Mouse (Mus musculus) cerebellum, adult 2 months (tissue): ENCODE results near the gene Trpm8.

ENCODE experiments used
- CTCF ChIP-seq: fragments of 200-500 bp; IDR thresholded peaks from 2 replicates; pipeline ENCODE4 v1.5.1; 2011; ENCODE audit warnings: low read depth, mild to moderate bottlenecking, control low read depth, low read length, moderate library complexity, borderline replicate concordance; ENCODE audit not compliant: insufficient read depth
- POLR2A ChIP-seq: fragments of 200-500 bp; IDR thresholded peaks from 2 replicates; pipeline ENCODE4 v1.6.1; 2011; ENCODE audit warnings: low read length, control low read depth, borderline replicate concordance; ENCODE audit not compliant: insufficient read depth

DNA sequence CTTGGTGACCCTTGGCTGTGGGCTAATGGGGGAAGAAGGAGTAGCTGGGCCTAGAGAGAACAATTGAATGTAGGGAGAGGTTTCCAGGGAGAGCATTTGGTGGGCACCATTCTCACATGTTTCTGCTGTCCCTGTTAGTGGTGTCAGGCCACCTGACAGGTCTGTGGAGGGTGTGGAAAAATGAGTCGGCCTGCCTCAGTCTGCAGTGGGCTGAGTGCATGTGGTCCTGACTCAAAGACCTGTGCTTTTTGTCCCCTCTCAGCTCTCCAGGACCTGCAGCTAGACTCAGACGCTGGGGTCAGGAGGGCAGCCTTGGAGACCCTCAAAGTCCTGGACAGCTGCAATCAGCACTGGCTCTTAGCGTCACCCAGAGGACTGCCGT is 17.8 kb upstream of the Trpm8 start:
- TF ChIP-seq POLR2A (no peak), CTCF (no peak)
